Mouse (Mus musculus): ENCODE results near the gene Fat3.

- TF ChIP-seq MAFK (IDR thresholded peaks at IDR 0.05; ENCODE audit: insufficient read depth, low read depth, low read length) (no peak), ZNF384 (IDR thresholded peaks at IDR 0.05; ENCODE audit: low read depth, low read length) (no peak), CHD2 (IDR thresholded peaks at IDR 0.05; ENCODE audit: low read depth, low read length) (no peak), ZC3H11A (IDR thresholded peaks at IDR 0.05; ENCODE audit: borderline replicate concordance, low read depth, low read length) (no peak), HCFC1 (IDR thresholded peaks at IDR 0.05; ENCODE audit: borderline replicate concordance, insufficient read depth, low read length) (no peak)
Measured at GRCm38 (mm10) chr9:16133098-16133497, 368.0 kb downstream of the Fat3 start.

All from ES-E14 (cell line).